Mouse (Mus musculus): ENCODE data around the gene Gnb2. TPM values are rescaled to one million over a fixed set of nuclear protein-coding genes. Genes with fewer than 3 reads are reported as not detected.

The Gnb2 gene
- polyA plus RNA-seq, 1 experiment from 2014 or later: 427 TPM

DNA sequence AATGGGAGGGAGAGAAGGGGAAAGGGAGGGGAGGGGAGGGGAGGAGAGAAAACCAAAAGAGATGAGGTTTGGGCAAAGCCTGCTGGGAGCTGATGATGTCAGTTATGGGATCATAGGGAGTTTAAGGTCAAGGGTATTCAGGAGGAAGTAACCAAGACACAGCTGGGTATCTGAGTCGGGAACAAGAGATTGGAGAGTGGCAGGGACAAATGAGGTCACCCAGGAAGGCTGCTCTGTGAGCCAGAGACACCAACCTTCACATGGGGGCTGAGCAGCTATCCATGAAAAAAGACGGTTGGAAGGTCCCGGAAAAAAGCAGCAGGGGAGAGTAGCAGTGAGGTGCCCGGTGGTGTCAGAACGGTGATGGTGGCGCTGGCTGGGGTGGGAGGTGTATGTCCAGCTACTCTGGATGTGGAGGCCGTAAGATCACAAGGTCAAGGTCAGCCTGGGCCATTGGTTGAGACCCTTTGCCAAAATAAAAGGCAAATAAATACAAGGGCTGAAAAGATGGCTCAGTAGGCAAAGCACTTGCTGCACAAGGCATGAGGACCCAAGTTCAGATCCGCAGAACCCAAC lies 35.0 kb upstream of the Gnb2 start:
- WGBS: 79% methylated on average over 8 of the region's 8 CpGs
- Histone ChIP-seq H3K27me3 (ENCODE audit: control insufficient read depth, insufficient read depth, low read length) (no peaks in the 10 kb centered on the region), H3K27ac (ENCODE audit: low read depth, low read length) (no peak overlapping the region), H3K4me3 (ENCODE audit: low read length) (no peak overlapping the region), H3K36me3 (ENCODE audit: control insufficient read depth, insufficient read depth, low read length) (no peaks in the 10 kb centered on the region), H3K9me3 (ENCODE audit: control insufficient read depth, low read length) (no peaks in the 10 kb centered on the region), H3K4me1 (ENCODE audit: control insufficient read depth, insufficient read depth, low read length) (no peaks in the 10 kb centered on the region), H3K9ac (ENCODE audit: low read depth, low read length) (no peak overlapping the region), H3K4me2 (replicated peaks; ENCODE audit: low read depth, low read length) (no peak overlapping the region)
- ATAC-seq (ENCODE audit: low FRiP score, low TSS enrichment): no peak

DNA sequence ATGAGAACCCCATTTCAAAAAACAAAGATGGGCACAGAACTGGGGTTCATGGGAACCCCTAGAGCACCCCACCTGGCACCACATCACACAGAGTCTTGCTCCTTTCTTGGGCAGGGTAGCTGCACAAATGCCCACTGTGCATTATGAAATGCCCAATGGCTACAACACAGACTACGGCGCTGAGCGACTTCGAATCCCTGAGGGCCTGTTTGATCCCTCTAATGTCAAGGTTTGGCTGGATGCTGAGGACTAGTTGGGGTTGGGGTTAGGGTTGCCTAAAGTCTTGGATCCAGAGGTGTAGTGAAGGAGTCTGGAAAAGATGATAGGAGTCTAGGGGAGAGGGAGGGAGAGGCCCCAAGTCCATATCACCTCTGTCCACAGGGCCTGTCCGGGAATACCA lies 33.1 kb upstream of the Gnb2 start:
- 96% methylated on average over 5 of the region's 5 CpGs for WGBS
- H3K9ac ChIP-seq (ENCODE audit: low read depth, low read length): no peak overlapping the region
- H3K4me2 ChIP-seq (replicated peaks; ENCODE audit: low read depth, low read length): no peak overlapping the region
- no peak overlapping the region for H3K4me3 ChIP-seq (ENCODE audit: low read length)
- H3K4me1 ChIP-seq (ENCODE audit: control insufficient read depth, insufficient read depth, low read length): no peaks in the 10 kb centered on the region
- no peaks in the 10 kb centered on the region for H3K36me3 ChIP-seq (ENCODE audit: control insufficient read depth, insufficient read depth, low read length)
- no peaks in the 10 kb centered on the region for H3K27me3 ChIP-seq (ENCODE audit: control insufficient read depth, insufficient read depth, low read length)
- no peaks in the 10 kb centered on the region for H3K9me3 ChIP-seq (ENCODE audit: control insufficient read depth, low read length)
- H3K27ac ChIP-seq (ENCODE audit: low read depth, low read length): no peak overlapping the region
- no peak for ATAC-seq (ENCODE audit: low FRiP score, low TSS enrichment)

- Histone ChIP-seq H3K4me1 (ENCODE audit: control insufficient read depth, insufficient read depth, low read length) (no peaks in the 10 kb centered on the region), H3K9me3 (ENCODE audit: control insufficient read depth, low read length) (no peaks in the 10 kb centered on the region), H3K27me3 (ENCODE audit: control insufficient read depth, insufficient read depth, low read length) (no peaks in the 10 kb centered on the region), H3K9ac (ENCODE audit: low read depth, low read length) (no peak overlapping the region), H3K27ac (ENCODE audit: low read depth, low read length) (no peak overlapping the region), H3K36me3 (ENCODE audit: control insufficient read depth, insufficient read depth, low read length) (no peaks in the 10 kb centered on the region), H3K4me2 (replicated peaks; ENCODE audit: low read depth, low read length) (no peak overlapping the region), H3K4me3 (ENCODE audit: low read length) (no peak overlapping the region)
- 69% methylated on average over 6 of the region's 6 CpGs for WGBS
- ATAC-seq (ENCODE audit: low FRiP score, low TSS enrichment): no peak
These were observed 32.4 kb upstream of the Gnb2 start for GRCm38 (mm10) chr5:137565744-137566143.

- no peaks in the 10 kb centered on the region for H3K36me3 ChIP-seq (ENCODE audit: control insufficient read depth, insufficient read depth, low read length)
- no peak overlapping the region for H3K4me2 ChIP-seq (replicated peaks; ENCODE audit: low read depth, low read length)
- no peaks in the 10 kb centered on the region for H3K27me3 ChIP-seq (ENCODE audit: control insufficient read depth, insufficient read depth, low read length)
- H3K27ac ChIP-seq (ENCODE audit: low read depth, low read length): no peak overlapping the region
- H3K4me3 ChIP-seq (ENCODE audit: low read length): no peak overlapping the region
- no peak overlapping the region for H3K9ac ChIP-seq (ENCODE audit: low read depth, low read length)
- no peak for ATAC-seq (ENCODE audit: low FRiP score, low TSS enrichment)
- WGBS: 70% methylated on average over 10 of the region's 10 CpGs
- H3K9me3 ChIP-seq (ENCODE audit: control insufficient read depth, low read length): no peaks in the 10 kb centered on the region
- no peaks in the 10 kb centered on the region for H3K4me1 ChIP-seq (ENCODE audit: control insufficient read depth, insufficient read depth, low read length)
These were observed 29.7 kb upstream of the Gnb2 start for GRCm38 (mm10) chr5:137562965-137563364.

DNA sequence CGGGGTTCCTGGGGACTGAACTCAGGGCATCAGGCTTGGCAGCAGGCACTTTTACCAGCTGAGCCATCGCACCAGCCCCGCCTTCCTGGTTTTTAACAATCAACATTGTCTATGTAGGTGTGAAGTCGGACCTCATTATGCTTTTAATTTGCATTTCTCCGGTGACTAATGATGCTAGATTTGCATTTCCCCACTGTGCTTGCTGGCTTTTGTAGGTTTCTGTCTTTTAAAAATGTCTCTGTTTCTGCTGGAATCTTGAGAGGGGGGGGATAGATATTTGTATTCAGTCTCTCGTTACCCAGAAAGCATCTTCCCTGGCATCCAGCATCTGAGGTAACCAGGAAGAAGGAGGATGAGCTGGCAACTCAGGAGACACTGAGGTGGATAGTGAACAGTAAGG lies 28.2 kb upstream of the Gnb2 start:
- no peaks in the 10 kb centered on the region for H3K9me3 ChIP-seq (ENCODE audit: control insufficient read depth, low read length)
- H3K27me3 ChIP-seq (ENCODE audit: control insufficient read depth, insufficient read depth, low read length): no peaks in the 10 kb centered on the region
- H3K27ac ChIP-seq (ENCODE audit: low read depth, low read length): no peak overlapping the region
- H3K4me3 ChIP-seq (ENCODE audit: low read length): no peak overlapping the region
- no peak overlapping the region for H3K4me2 ChIP-seq (replicated peaks; ENCODE audit: low read depth, low read length)
- ATAC-seq (ENCODE audit: low FRiP score, low TSS enrichment): no peak
- no peaks in the 10 kb centered on the region for H3K36me3 ChIP-seq (ENCODE audit: control insufficient read depth, insufficient read depth, low read length)
- no peak overlapping the region for H3K9ac ChIP-seq (ENCODE audit: low read depth, low read length)
- WGBS: 76% methylated on average over 6 of the region's 6 CpGs
- no peaks in the 10 kb centered on the region for H3K4me1 ChIP-seq (ENCODE audit: control insufficient read depth, insufficient read depth, low read length)

GRCm38 (mm10) chr5:137553898-137554297 lies 20.6 kb upstream of the Gnb2 start:
- Histone ChIP-seq H3K9ac (ENCODE audit: low read depth, low read length) (no peak overlapping the region), H3K4me3 (ENCODE audit: low read length) (no peak overlapping the region), H3K9me3 (ENCODE audit: control insufficient read depth, low read length) (no peaks in the 10 kb centered on the region), H3K4me1 (ENCODE audit: control insufficient read depth, insufficient read depth, low read length) (no peaks in the 10 kb centered on the region), H3K36me3 (ENCODE audit: control insufficient read depth, insufficient read depth, low read length) (no peaks in the 10 kb centered on the region), H3K27ac (ENCODE audit: low read depth, low read length) (no peak overlapping the region), H3K27me3 (ENCODE audit: control insufficient read depth, insufficient read depth, low read length) (peaks cover 10% of the 10 kb centered on the region; the same call in 1 of the 2 replicates), H3K4me2 (replicated peaks; ENCODE audit: low read depth, low read length) (no peak overlapping the region)
- WGBS: 42% methylated on average over 11 of the region's 11 CpGs
- peak; percentile 20; the same call in 1 of the 2 replicates for ATAC-seq (ENCODE audit: low FRiP score, low TSS enrichment)

- H3K4me1 ChIP-seq (ENCODE audit: control insufficient read depth, insufficient read depth, low read length): no peaks in the 10 kb centered on the region
- peak within 1 kb of the TSS; percentile 17; the same call in 1 of the 2 replicates for H3K4me3 ChIP-seq (ENCODE audit: low read length)
- H3K27ac ChIP-seq (ENCODE audit: low read depth, low read length): no peak within 1 kb of the TSS
- peak within 1 kb of the TSS; percentile 37 for H3K4me2 ChIP-seq (replicated peaks; ENCODE audit: low read depth, low read length)
- no peaks in the 10 kb centered on the region for H3K36me3 ChIP-seq (ENCODE audit: control insufficient read depth, insufficient read depth, low read length)
- H3K27me3 ChIP-seq (ENCODE audit: control insufficient read depth, insufficient read depth, low read length): peaks cover 10% of the 10 kb centered on the region; the same call in 1 of the 2 replicates
- no peak within 1 kb of the TSS for H3K9ac ChIP-seq (ENCODE audit: low read depth, low read length)
- WGBS: 1% methylated on average over 35 of the region's 37 CpGs
- H3K9me3 ChIP-seq (ENCODE audit: control insufficient read depth, low read length): no peaks in the 10 kb centered on the region
- peak; percentile 83 for ATAC-seq (ENCODE audit: low FRiP score, low TSS enrichment)
These were observed 20.1 kb upstream of the Gnb2 start, which contains the start of gene Actl6b for GRCm38 (mm10) chr5:137553411-137553837. Gene Actl6b (plus strand): TSS chr5:137553517.

DNA sequence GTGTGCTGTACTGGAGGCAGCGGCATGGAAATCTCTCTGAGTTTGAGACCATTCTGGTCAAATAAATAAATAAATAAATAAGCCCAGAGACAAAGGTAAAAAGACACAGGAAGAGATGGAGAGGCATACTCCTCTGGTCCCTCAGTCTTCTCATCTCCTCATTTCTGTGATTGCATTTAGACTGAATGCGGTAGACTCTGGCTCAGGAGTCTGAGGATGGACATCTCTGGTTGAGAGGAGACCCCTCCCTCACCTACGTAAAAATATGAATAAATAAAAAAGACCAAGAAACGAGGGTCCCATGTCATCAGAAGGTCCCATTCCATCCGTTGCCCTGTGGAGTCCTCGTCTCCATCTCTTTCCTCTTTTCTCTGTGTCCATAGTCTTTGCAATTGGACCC lies 19.7 kb upstream of the Gnb2 start:
- Histone ChIP-seq H3K9me3 (ENCODE audit: control insufficient read depth, low read length) (no peaks in the 10 kb centered on the region), H3K27ac (ENCODE audit: low read depth, low read length) (no peak overlapping the region), H3K4me2 (replicated peaks; ENCODE audit: low read depth, low read length) (peak overlapping the region; percentile 37), H3K4me3 (ENCODE audit: low read length) (peak overlapping the region; percentile 17; the same call in 1 of the 2 replicates), H3K9ac (ENCODE audit: low read depth, low read length) (no peak overlapping the region), H3K36me3 (ENCODE audit: control insufficient read depth, insufficient read depth, low read length) (no peaks in the 10 kb centered on the region), H3K4me1 (ENCODE audit: control insufficient read depth, insufficient read depth, low read length) (no peaks in the 10 kb centered on the region), H3K27me3 (ENCODE audit: control insufficient read depth, insufficient read depth, low read length) (peaks cover 10% of the 10 kb centered on the region; the same call in 1 of the 2 replicates)
- WGBS: 31% methylated on average over 6 of the region's 6 CpGs
- no peak for ATAC-seq (ENCODE audit: low FRiP score, low TSS enrichment)

GRCm38 (mm10) chr5:137551119-137551518 lies 17.8 kb upstream of the Gnb2 start:
- H3K4me2 ChIP-seq (replicated peaks; ENCODE audit: low read depth, low read length): no peak overlapping the region
- no peak overlapping the region for H3K9ac ChIP-seq (ENCODE audit: low read depth, low read length)
- no peak overlapping the region for H3K4me3 ChIP-seq (ENCODE audit: low read length)
- H3K9me3 ChIP-seq (ENCODE audit: control insufficient read depth, low read length): no peaks in the 10 kb centered on the region
- H3K27me3 ChIP-seq (ENCODE audit: control insufficient read depth, insufficient read depth, low read length): peaks cover 10% of the 10 kb centered on the region; the same call in 1 of the 2 replicates
- H3K27ac ChIP-seq (ENCODE audit: low read depth, low read length): no peak overlapping the region
- 76% methylated on average over 5 of the region's 5 CpGs for WGBS
- ATAC-seq (ENCODE audit: low FRiP score, low TSS enrichment): no peak
- H3K36me3 ChIP-seq (ENCODE audit: control insufficient read depth, insufficient read depth, low read length): no peaks in the 10 kb centered on the region
- no peaks in the 10 kb centered on the region for H3K4me1 ChIP-seq (ENCODE audit: control insufficient read depth, insufficient read depth, low read length)
